ENCODE assay signal across 9 mouse cellular contexts in genomic region chr17:47834482-47834767, GRCm38 (mm10). TPM values are rescaled to one million over a fixed set of nuclear protein-coding genes. Genes with fewer than 3 reads are reported as not detected.
DNase-seq lines count a peak whose midpoint lies in the region; ATAC-seq lines count a peak whose summit lies in the region.
"Had no signal": no experiment of that assay in that cellular context is flagged by ENCODE, and none has a peak within 500 bp of the region (broad histone marks: within the 10 kb centered on the region; RNA-seq: fewer than 3 reads in every experiment).

Gene Mdfi (minus strand): TSS chr17:47834691.

- peak within 1 kb of the TSS; percentile 70 for H3K4me3 ChIP-seq in heart, embryonic 12.5 days
- peak within 1 kb of the TSS; percentile 51 for H3K4me3 ChIP-seq in brown adipose tissue, adult 24 weeks (ENCODE audit: insufficient read depth, low read depth, low read length)
- peak within 1 kb of the TSS; percentile 57 for H3K4me3 ChIP-seq in hindbrain, embryonic 15.5 days

- peak within 1 kb of the TSS; percentile 79 for H3K27ac ChIP-seq in heart, embryonic 12.5 days (ENCODE audit: poor library complexity, severe bottlenecking)
- no peak within 1 kb of the TSS for H3K27ac ChIP-seq in brown adipose tissue, adult 24 weeks (replicated peaks; ENCODE audit: low read depth, low read length)
- H3K27ac ChIP-seq in hindbrain, embryonic 15.5 days (replicated peaks) = no peak within 1 kb of the TSS

- 0 out of 2 replicates have a peak, but pooled peaks cover 11% of the 10 kb centered on the region for H3K27me3 ChIP-seq in heart, embryonic 12.5 days (replicated peaks)
- H3K27me3 ChIP-seq in hindbrain, embryonic 15.5 days = peaks cover 48% of the 10 kb centered on the region

- H3K9me3 ChIP-seq in heart, embryonic 12.5 days (replicated peaks) = no peaks in the 10 kb centered on the region
- H3K9me3 ChIP-seq in hindbrain, embryonic 15.5 days = no peaks in the 10 kb centered on the region

- WGBS in heart, embryonic 12.5 days = 2% methylated on average over 18 of the region's 18 CpGs
- 6% methylated on average over 18 of the region's 18 CpGs for WGBS in hindbrain, embryonic 15.5 days

- DNase-seq in heart, adult 18-20 months = no peak
- peak; percentile 39 for DNase-seq in lung, postnatal 36 days
- no peak for DNase-seq in layer of hippocampus, adult 8-10 months (ENCODE audit: low spot score in 2 of 2)
- DNase-seq in gastrocnemius, postnatal 25 days = no peak

- peak within 1 kb of the TSS; percentile 80 for H3K4me2 ChIP-seq in heart, embryonic 12.5 days
- H3K4me2 ChIP-seq in hindbrain, embryonic 15.5 days = peak within 1 kb of the TSS; percentile 97

- ATAC-seq in heart, embryonic 12.5 days (ENCODE audit: insufficient number of reproducible peaks, low FRiP score) = no peak
- ATAC-seq in hindbrain, embryonic 15.5 days (ENCODE audit: low FRiP score, low read depth) = no peak
- ATAC-seq in cerebellum, adult (ENCODE audit: insufficient number of reproducible peaks, low FRiP score, low TSS enrichment) = no peak

- H3K9ac ChIP-seq in heart, embryonic 12.5 days = peak within 1 kb of the TSS; percentile 80
- no peak within 1 kb of the TSS for H3K9ac ChIP-seq in hindbrain, embryonic 15.5 days

- peaks cover 51% of the 10 kb centered on the region for H3K4me1 ChIP-seq in heart, embryonic 12.5 days (replicated peaks)
- peaks cover 2% of the 10 kb centered on the region; the same call in 1 of the 2 replicates for H3K4me1 ChIP-seq in brown adipose tissue, adult 24 weeks (ENCODE audit: control insufficient read depth, insufficient read depth, insufficient read length, low read length)
- H3K4me1 ChIP-seq in hindbrain, embryonic 15.5 days (replicated peaks) = peaks cover 27% of the 10 kb centered on the region

- peaks cover 16% of the 10 kb centered on the region for H3K36me3 ChIP-seq in heart, embryonic 12.5 days
- no peaks in the 10 kb centered on the region for H3K36me3 ChIP-seq in hindbrain, embryonic 15.5 days

RNA-seq across cellular contexts. Expression of gene Mdfi, which starts in this region (rescaled TPM):
- 11.1 and 11.2 TPM in 2 replicates for polyA plus RNA-seq in heart, embryonic 12.5 days (2016; fragmentation: Nextera tagmentation; extraction: Ambion mirVana)
- total RNA-seq in heart, adult 18-20 months (2021) = 1 to 10 TPM in 1 of 2 experiments, under 1 TPM in 1; 0.40 to 1.3 TPM
- polyA plus RNA-seq in brown adipose tissue, adult 24 weeks (2012; ENCODE audit: insufficient read depth, insufficient read length, missing spikeins) = not detected in 2 replicates
- polyA plus RNA-seq in hindbrain, embryonic 15.5 days (2015; fragmentation: Nextera tagmentation; extraction: Ambion mirVana) = 4.0 and 4.2 TPM in 2 replicates
- total RNA-seq in layer of hippocampus, adult 8-10 months (2022) = 1 to 10 TPM in 2 of 4 experiments, under 1 TPM in 2; 0.37 to 2.1 (median 0.91) TPM
- total RNA-seq in gastrocnemius, postnatal 25 days (2021) = 1 to 10 TPM; 1.0 to 1.1 TPM
- total RNA-seq: MEL had no signal
